Mouse (Mus musculus) hindbrain, postnatal 0 days (tissue): ENCODE data around the gene Sphk2. TPM values are rescaled to one million over a fixed set of nuclear protein-coding genes. Genes with fewer than 3 reads are reported as not detected.

Experiments
- ATAC-seq: fragments of 200-750 bp; cut with Nextera tagmentation; 2 replicates; pipeline ENCODE4 v1.8.0; 2017; ENCODE audit warnings: mild to moderate bottlenecking, moderate TSS enrichment, moderate library complexity
- DNase-seq: peaks from one replicate; pipeline ENCODE4 v3.0.0-alpha.2; 2015; ENCODE audit warnings: low spot score
- H3K27ac ChIP-seq: fragments of 300-500 bp; sonication (generic); 2 replicates; pipeline ENCODE4 v1.5.1; 2014; ENCODE audit warnings: mild to moderate bottlenecking
- H3K27me3 ChIP-seq: fragments of 300-500 bp; sonication (generic); 2 replicates; pipeline ENCODE4 v1.6.1; 2014; ENCODE audit warnings: low read length, mixed read lengths; ENCODE audit not compliant: insufficient read depth
- H3K36me3 ChIP-seq: fragments of 300-500 bp; sonication (generic); 2 replicates; pipeline ENCODE4 v1.6.1; 2014; ENCODE audit warnings: low read length, mixed read lengths; ENCODE audit not compliant: insufficient read depth
- H3K4me1 ChIP-seq: fragments of 300-500 bp; sonication (generic); 2 replicates; pipeline ENCODE4 v1.6.1; 2014; ENCODE audit warnings: antibody characterized with exemption, low read length, mixed read lengths; ENCODE audit not compliant: insufficient read depth
- H3K4me2 ChIP-seq: fragments of 300-500 bp; sonication (generic); 2 replicates; pipeline ENCODE4 v1.6.1; 2014; ENCODE audit warnings: low read depth, mild to moderate bottlenecking, low read length, moderate library complexity, mixed read lengths
- H3K4me3 ChIP-seq: fragments of 300-500 bp; sonication (generic); 2 replicates; pipeline ENCODE4 v1.5.1; 2014; ENCODE audit warnings: low read length
- H3K9ac ChIP-seq: fragments of 300-500 bp; sonication (generic); replicated peaks from 2 replicates; pipeline ENCODE4 v1.6.1; 2014; ENCODE audit warnings: mild to moderate bottlenecking, low read length, moderate library complexity, mixed read lengths
- H3K9me3 ChIP-seq: fragments of 300-500 bp; sonication (generic); 2 replicates; pipeline ENCODE4 v1.6.1; 2016; ENCODE audit warnings: low read length, mixed read lengths
- CTCF ChIP-seq: IDR thresholded peaks from 2 replicates; pipeline ENCODE4 v1.5.1; 2016; ENCODE audit warnings: antibody characterized with exemption, control low read depth, low read depth
- WGBS: fragments of 180-500 bp; shearing (Covaris S2); extraction: QIAGEN DNeasy Blood & Tissue Kit; methylation state at CpG from one replicate; pipeline ENCODE4 v1.1.7; 2014; 5-methylcytosine and 5-hydroxymethylcytosine counted together
- polyA plus RNA-seq: library from polyadenylated mRNA; unstranded; fragments of >200 nt; fragmentation: Nextera tagmentation; extraction: Ambion mirVana; gene quantifications from 2 replicates; pipeline ENCODE4 v1.2.1, GENCODE M21; 2015
- total RNA-seq: library from RNA; depleted of rRNA; stranded (reverse); fragments of >200 nt; gene quantifications from 2 replicates; pipeline ENCODE4 v1.2.3, GENCODE M21; 2014

Sphk2 gene
- total and polyA plus RNA-seq, 2 experiments from 2014 or later: 18.5 to 31.6 TPM

- DNase-seq (peak; percentile 54), ATAC-seq (no peak)
- no peak for TF ChIP-seq CTCF
- H3K4me3 ChIP-seq: peak within 1 kb of the TSS; percentile 50
- WGBS: 1% methylated on average over 35 of the region's 36 CpGs
- no peaks in the 10 kb centered on the region for H3K27me3 ChIP-seq
- H3K4me1 ChIP-seq: peaks cover 20% of the 10 kb centered on the region
- peak within 1 kb of the TSS; percentile 71 for H3K9ac ChIP-seq
- peak within 1 kb of the TSS; percentile 90 for H3K27ac ChIP-seq
- H3K9me3 ChIP-seq: no peaks in the 10 kb centered on the region
- H3K36me3 ChIP-seq: no peaks in the 10 kb centered on the region
- peak within 1 kb of the TSS; percentile 91 for H3K4me2 ChIP-seq
Measured at GRCm38 (mm10) chr7:45699523-45700141, 18.2 kb downstream of the Sphk2 start, which contains the start of gene Car11. Gene Car11, plus strand, starts transcription at chr7:45699843.

- Histone ChIP-seq H3K9me3 (no peaks in the 10 kb centered on the region), H3K36me3 (no peaks in the 10 kb centered on the region), H3K9ac (no peak overlapping the region), H3K27me3 (no peaks in the 10 kb centered on the region), H3K4me3 (no peak overlapping the region), H3K4me1 (peaks cover 10% of the 10 kb centered on the region), H3K4me2 (no peak overlapping the region), H3K27ac (no peak overlapping the region)
- no peak for TF ChIP-seq CTCF
- DNase-seq (no peak), ATAC-seq (no peak)
- WGBS: 89% methylated on average over 5 of the region's 7 CpGs
Measured at GRCm38 (mm10) chr7:45697894-45698293, 19.9 kb downstream of the Sphk2 start.

- Histone ChIP-seq H3K4me1 (peaks cover 2% of the 10 kb centered on the region; the same call in 1 of the 2 replicates), H3K27ac (no peak overlapping the region), H3K4me2 (no peak overlapping the region), H3K9me3 (no peaks in the 10 kb centered on the region), H3K4me3 (no peak overlapping the region), H3K9ac (no peak overlapping the region), H3K27me3 (no peaks in the 10 kb centered on the region), H3K36me3 (no peaks in the 10 kb centered on the region)
- WGBS: 11% methylated on average over 6 of the region's 6 CpGs
- DNase-seq (no peak), ATAC-seq (no peak)
- TF ChIP-seq CTCF: no peak
Measured at GRCm38 (mm10) chr7:45695098-45695497, 22.7 kb downstream of the Sphk2 start.

GRCm38 (mm10) chr7:45693921-45694591 is 23.7 kb downstream of the Sphk2 start, which contains the start of gene Sec1:
Gene Sec1, minus strand, starts transcription at chr7:45694402.
- WGBS: 89% methylated on average over 50 of the region's 50 CpGs
- Histone ChIP-seq H3K9me3 (no peaks in the 10 kb centered on the region), H3K9ac (no peak within 1 kb of the TSS), H3K4me2 (no peak within 1 kb of the TSS), H3K4me1 (no peaks in the 10 kb centered on the region), H3K4me3 (no peak within 1 kb of the TSS), H3K36me3 (no peaks in the 10 kb centered on the region), H3K27me3 (no peaks in the 10 kb centered on the region), H3K27ac (no peak within 1 kb of the TSS)
- DNase-seq (no peak), ATAC-seq (peak; percentile 36; the same call in 1 of the 2 replicates)
- TF ChIP-seq CTCF: no peak

GRCm38 (mm10) chr7:45692364-45692763 is 25.4 kb downstream of the Sphk2 start:
- Histone ChIP-seq H3K4me1 (no peaks in the 10 kb centered on the region), H3K36me3 (no peaks in the 10 kb centered on the region), H3K27ac (no peak overlapping the region), H3K4me2 (no peak overlapping the region), H3K9me3 (no peaks in the 10 kb centered on the region), H3K4me3 (no peak overlapping the region), H3K27me3 (no peaks in the 10 kb centered on the region), H3K9ac (no peak overlapping the region)
- no peak for DNase-seq
- 76% methylated on average over 2 of the region's 2 CpGs for WGBS
- no peak for TF ChIP-seq CTCF
- no peak for ATAC-seq

- Histone ChIP-seq H3K4me1 (no peaks in the 10 kb centered on the region), H3K36me3 (no peaks in the 10 kb centered on the region), H3K27ac (no peak overlapping the region), H3K4me3 (no peak overlapping the region), H3K4me2 (no peak overlapping the region), H3K9ac (no peak overlapping the region), H3K9me3 (no peaks in the 10 kb centered on the region), H3K27me3 (no peaks in the 10 kb centered on the region)
- WGBS: 73% methylated on average over 11 of the region's 11 CpGs
- no peak for ATAC-seq
- no peak for TF ChIP-seq CTCF
- DNase-seq: no peak
Measured at GRCm38 (mm10) chr7:45689800-45690199, 28.0 kb downstream of the Sphk2 start.

GRCm38 (mm10) chr7:45689099-45689498 is 28.7 kb downstream of the Sphk2 start:
- TF ChIP-seq CTCF: no peak
- Histone ChIP-seq H3K27me3 (no peaks in the 10 kb centered on the region), H3K36me3 (no peaks in the 10 kb centered on the region), H3K27ac (no peak overlapping the region), H3K4me1 (no peaks in the 10 kb centered on the region), H3K9me3 (no peaks in the 10 kb centered on the region), H3K4me3 (no peak overlapping the region), H3K4me2 (no peak overlapping the region), H3K9ac (no peak overlapping the region)
- DNase-seq (no peak), ATAC-seq (no peak)
- WGBS: 66% methylated on average over 6 of the region's 6 CpGs
